ENCODE assay signal across 7 mouse cellular contexts in genomic region chr1:162477246-162478209, GRCm38 (mm10). TPM values are rescaled to one million over a fixed set of nuclear protein-coding genes. Genes with fewer than 3 reads are reported as not detected.
DNase-seq lines count a peak whose midpoint lies in the region; ATAC-seq and TF ChIP-seq lines count a peak whose summit lies in the region.

Dnm3 (minus strand) TSS chr1:162478034.

- TF ChIP-seq POLR2A in bone marrow macrophage, adult 2 months (IDR thresholded peaks at IDR 0.05; ENCODE audit: borderline replicate concordance, low read depth, low read length), result no peak
- TF ChIP-seq POLR2A in heart, adult 2 months (IDR thresholded peaks at IDR 0.05; ENCODE audit: insufficient read depth, low read depth, low read length), result peak; percentile 96
- TF ChIP-seq POLR2A in kidney, adult 2 months (IDR thresholded peaks at IDR 0.05; ENCODE audit: low read depth, low read length), result peak; percentile 72

- H3K4me3 ChIP-seq in bone marrow macrophage, adult 2 months (ENCODE audit: insufficient read depth, low read length), result peak within 1 kb of the TSS; percentile 55
- H3K4me3 ChIP-seq in embryonic facial prominence, embryonic 14.5 days (ENCODE audit: low read depth, low read length), result peak within 1 kb of the TSS; percentile 68
- peak within 1 kb of the TSS; percentile 92 for H3K4me3 ChIP-seq in heart, adult 2 months
- H3K4me3 ChIP-seq in kidney, adult 2 months (ENCODE audit: insufficient read depth, low read depth, low read length), result peak within 1 kb of the TSS; percentile 72
- peak within 1 kb of the TSS; percentile 56 for H3K4me3 ChIP-seq in limb, embryonic 11.5 days (ENCODE audit: low read depth, low read length)
- H3K4me3 ChIP-seq in midbrain, embryonic 14.5 days (replicated peaks; ENCODE audit: low read depth, low read length), result peak within 1 kb of the TSS; percentile 60

- H3K9ac ChIP-seq in embryonic facial prominence, embryonic 14.5 days (ENCODE audit: low read depth, low read length), result peak within 1 kb of the TSS; percentile 69
- H3K9ac ChIP-seq in heart, adult 2 months (ENCODE audit: low read depth, low read length), result peak within 1 kb of the TSS; percentile 66
- H3K9ac ChIP-seq in limb, embryonic 11.5 days (ENCODE audit: low read length), result peak within 1 kb of the TSS; percentile 40; the same call in 1 of the 2 replicates
- H3K9ac ChIP-seq in midbrain, embryonic 14.5 days (replicated peaks; ENCODE audit: low read length), result peak within 1 kb of the TSS; percentile 77

- no peaks in the 10 kb centered on the region for H3K4me1 ChIP-seq in bone marrow macrophage, adult 2 months (ENCODE audit: control insufficient read depth, insufficient read depth, low read length)
- H3K4me1 ChIP-seq in embryonic facial prominence, embryonic 14.5 days (ENCODE audit: control insufficient read depth, insufficient read depth, low read length), result peaks cover 8% of the 10 kb centered on the region
- peaks cover 2% of the 10 kb centered on the region; the same call in 1 of the 2 replicates for H3K4me1 ChIP-seq in heart, adult 2 months (ENCODE audit: control insufficient read depth, insufficient read depth, low read length)
- H3K4me1 ChIP-seq in kidney, adult 2 months (ENCODE audit: control insufficient read depth, insufficient read depth, low read length), result peaks cover 3% of the 10 kb centered on the region
- H3K4me1 ChIP-seq in limb, embryonic 11.5 days (ENCODE audit: control insufficient read depth, insufficient read depth, low read length), result 0 out of 2 replicates have a peak, but pooled peaks cover 2% of the 10 kb centered on the region
- peaks cover 17% of the 10 kb centered on the region for H3K4me1 ChIP-seq in midbrain, embryonic 14.5 days (ENCODE audit: control insufficient read depth, insufficient read depth, low read length)

- no peak within 1 kb of the TSS for H3K27ac ChIP-seq in bone marrow macrophage, adult 2 months (ENCODE audit: insufficient read depth, low read depth, low read length)
- no peak within 1 kb of the TSS for H3K27ac ChIP-seq in embryonic facial prominence, embryonic 14.5 days (replicated peaks; ENCODE audit: low read depth, low read length)
- peak within 1 kb of the TSS; percentile 79 for H3K27ac ChIP-seq in heart, adult 2 months
- H3K27ac ChIP-seq in kidney, adult 2 months (ENCODE audit: insufficient read depth, low read depth, low read length), result peak within 1 kb of the TSS; percentile 44; the same call in 1 of the 2 replicates
- H3K27ac ChIP-seq in limb, embryonic 11.5 days (replicated peaks; ENCODE audit: low read depth, low read length), result no peak within 1 kb of the TSS
- H3K27ac ChIP-seq in midbrain, embryonic 14.5 days (replicated peaks; ENCODE audit: low read depth, low read length), result peak within 1 kb of the TSS; percentile 80

- peak within 1 kb of the TSS; percentile 98 for H3K4me2 ChIP-seq in embryonic facial prominence, embryonic 14.5 days (ENCODE audit: low read depth, low read length)
- peak within 1 kb of the TSS; percentile 98 for H3K4me2 ChIP-seq in limb, embryonic 11.5 days (ENCODE audit: low read depth, severe bottlenecking)
- H3K4me2 ChIP-seq in midbrain, embryonic 14.5 days (ENCODE audit: low read length), result peak within 1 kb of the TSS; percentile 73

- 0% methylated on average over 21 of the region's 56 CpGs for WGBS in embryonic facial prominence, embryonic 14.5 days
- WGBS in heart, adult 2 months, result under 1% methylated on average over 49 of the region's 56 CpGs
- under 1% methylated on average over 55 of the region's 56 CpGs for WGBS in kidney, adult 2 months
- under 1% methylated on average over 52 of the region's 56 CpGs for WGBS in limb, embryonic 11.5 days
- WGBS in midbrain, embryonic 14.5 days, result under 1% methylated on average over 53 of the region's 56 CpGs

- peaks cover 33% of the 10 kb centered on the region for H3K27me3 ChIP-seq in embryonic facial prominence, embryonic 14.5 days (replicated peaks; ENCODE audit: control insufficient read depth, insufficient read depth, low read length)
- H3K27me3 ChIP-seq in heart, adult 2 months (ENCODE audit: control insufficient read depth, insufficient read depth, low read length), result peaks cover 2% of the 10 kb centered on the region; the same call in 1 of the 2 replicates
- no peaks in the 10 kb centered on the region for H3K27me3 ChIP-seq in kidney, adult 2 months (replicated peaks; ENCODE audit: control insufficient read depth, insufficient read depth, low read length)
- peaks cover 12% of the 10 kb centered on the region for H3K27me3 ChIP-seq in limb, embryonic 11.5 days (ENCODE audit: control insufficient read depth, insufficient read depth, low read length)
- no peaks in the 10 kb centered on the region for H3K27me3 ChIP-seq in midbrain, embryonic 14.5 days (ENCODE audit: control insufficient read depth, insufficient read depth, low read length)

- peak; percentile 95 for DNase-seq in embryonic facial prominence, embryonic 14.5 days (ENCODE audit: low spot score)
- peak; percentile 90 for DNase-seq in heart, adult 2 months
- peak; percentile 98 for DNase-seq in kidney, adult 2 months
- DNase-seq in limb, embryonic 11.5 days (ENCODE audit: low spot score), result peak; percentile 89
- DNase-seq in midbrain, embryonic 14.5 days, result peak; percentile 97
- DNase-seq in spleen, postnatal 14 days (ENCODE audit: low spot score in 2 of 2), result peak; percentile 7 to 12

- intact Hi-C loops in heart, adult 2 months (cut with DNase I), result loop anchor here (2.0 to 10.0 kb wide), 2 partner anchors 83 to 123 kb away; no protein-coding TSS in a partner anchor

- no peaks in the 10 kb centered on the region for H3K36me3 ChIP-seq in embryonic facial prominence, embryonic 14.5 days (ENCODE audit: control insufficient read depth, insufficient read depth, low read length)
- H3K36me3 ChIP-seq in heart, adult 2 months (ENCODE audit: control insufficient read depth, insufficient read depth, low read length), result no peaks in the 10 kb centered on the region; the same call in 1 of the 2 replicates
- H3K36me3 ChIP-seq in kidney, adult 2 months (ENCODE audit: control insufficient read depth, insufficient read depth, low read length), result no peaks in the 10 kb centered on the region
- no peaks in the 10 kb centered on the region for H3K36me3 ChIP-seq in limb, embryonic 11.5 days (ENCODE audit: control insufficient read depth, insufficient read depth, low read length)
- no peaks in the 10 kb centered on the region for H3K36me3 ChIP-seq in midbrain, embryonic 14.5 days (ENCODE audit: control insufficient read depth, insufficient read depth, low read length)

- ATAC-seq in embryonic facial prominence, embryonic 14.5 days (ENCODE audit: low read depth), result peak; percentile 99
- peak; percentile 94 for ATAC-seq in limb, embryonic 11.5 days (ENCODE audit: insufficient number of reproducible peaks, low FRiP score, low TSS enrichment, low read depth)
- ATAC-seq in midbrain, embryonic 14.5 days (ENCODE audit: low FRiP score, low TSS enrichment), result peak; percentile 97

- H3K9me3 ChIP-seq in embryonic facial prominence, embryonic 14.5 days (ENCODE audit: control insufficient read depth, low read length), result no peaks in the 10 kb centered on the region
- H3K9me3 ChIP-seq in limb, embryonic 11.5 days (ENCODE audit: control insufficient read depth, low read length), result no peaks in the 10 kb centered on the region
- H3K9me3 ChIP-seq in midbrain, embryonic 14.5 days (ENCODE audit: control insufficient read depth, low read length), result no peaks in the 10 kb centered on the region

- no peaks in the 10 kb centered on the region for H3K79me2 ChIP-seq in heart, adult 2 months (replicated peaks; ENCODE audit: control insufficient read depth, insufficient read depth, low read length)

- TF ChIP-seq CTCF in bone marrow macrophage, adult 2 months (IDR thresholded peaks at IDR 0.05; ENCODE audit: low read depth, low read length), result no peak
- peak; percentile 69 for TF ChIP-seq CTCF in heart, adult 2 months (IDR thresholded peaks at IDR 0.05)
- TF ChIP-seq CTCF in kidney, adult 2 months (conservative IDR thresholded peaks at IDR 0.05; ENCODE audit: insufficient read depth, insufficient read length, low read depth, low read length), result peak; percentile 62; the same call in 1 of the 2 replicates

- peak; percentile 33; the same call in 1 of the 2 replicates for TF ChIP-seq EP300 in heart, adult 2 months (IDR thresholded peaks at IDR 0.05; ENCODE audit: insufficient read depth, low read depth, low read length)

RNA-seq across cellular contexts. Expression of gene Dnm3, which starts in this region (rescaled TPM):
- 0.29 and 1.4 TPM in 2 replicates for polyA plus RNA-seq in bone marrow macrophage, adult 2 months (2012; ENCODE audit: insufficient read depth, insufficient read length, missing spikeins)
- 9.1 and 10.7 TPM in 2 replicates for polyA plus RNA-seq in embryonic facial prominence, embryonic 14.5 days (2014; fragmentation: Nextera tagmentation; extraction: Ambion mirVana)
- total RNA-seq in heart, adult 2 months (2021), result 1 to 10 TPM; 5.9 to 7.8 TPM
- polyA plus RNA-seq in heart, adult 2 months (2012; rRNA removed), result 1.5 and 2.9 TPM in 2 replicates
- 6.5 and 8.2 TPM in 2 replicates for polyA plus RNA-seq in kidney, adult 2 months (2012; rRNA removed)
- 13.9 and 17.5 TPM in 2 replicates for polyA plus RNA-seq in limb, embryonic 11.5 days (2014; fragmentation: Nextera tagmentation; extraction: Ambion mirVana)
- 60.1 and 62.0 TPM in 2 replicates for polyA plus RNA-seq in midbrain, embryonic 14.5 days (2014; fragmentation: Nextera tagmentation; extraction: Ambion mirVana)

Comparison
In these comparisons a context has a peak if more than half of its experiments do, and no peak if none do; other contexts are left out.
1. H3K27ac ChIP-seq: peak in heart, adult 2 months (single experiment), kidney, adult 2 months (single experiment) and midbrain, embryonic 14.5 days (single experiment); none in bone marrow macrophage, adult 2 months (single experiment), embryonic facial prominence, embryonic 14.5 days (single experiment) and limb, embryonic 11.5 days (single experiment).
2. DNase-seq: peak in every context shown above with its lines; median percentile 98 in kidney, adult 2 months; 97 in midbrain, embryonic 14.5 days; 95 in embryonic facial prominence, embryonic 14.5 days; 90 in heart, adult 2 months; 89 in limb, embryonic 11.5 days; 10 in spleen, postnatal 14 days.
3. Peak in every context shown above with its lines, with median percentiles within 50 percentile points of each other: H3K4me3 ChIP-seq, ATAC-seq, H3K4me2 ChIP-seq and H3K9ac ChIP-seq.